Mouse (Mus musculus): ENCODE data around the gene Surf1. TPM values are rescaled to one million over a fixed set of nuclear protein-coding genes. Genes with fewer than 3 reads are reported as not detected.

The Surf1 gene
- total and polyA plus RNA-seq, 3 experiments, result 52.1 to 74.8 TPM; not detected in 1

- TF ChIP-seq MAZ (IDR thresholded peaks at IDR 0.05; ENCODE audit: low read depth, low read length) (peak; percentile 89), CTCF (IDR thresholded peaks at IDR 0.05 in 2 of 3, conservative IDR thresholded peaks at IDR 0.05 in 1 of 3; ENCODE audit: control insufficient read depth in 1 of 3, insufficient read depth in 1 of 3, low read depth in 2 of 3, low read length in 3 of 3, poor library complexity in 1 of 3, severe bottlenecking in 1 of 3) (no peak), MXI1 (IDR thresholded peaks at IDR 0.05; ENCODE audit: low read depth, low read length) (peak; percentile 78), POLR2AphosphoS5 (IDR thresholded peaks at IDR 0.05; ENCODE audit: borderline replicate concordance, low read depth, low read length) (no peak), MAX (IDR thresholded peaks at IDR 0.05; ENCODE audit: low read length) (peak; percentile 81), E2F4 (IDR thresholded peaks at IDR 0.05; ENCODE audit: borderline replicate concordance, low read depth, low read length) (no peak), USF1 (IDR thresholded peaks at IDR 0.05; ENCODE audit: low read depth, low read length) (no peak), ZC3H11A (IDR thresholded peaks at IDR 0.05; ENCODE audit: low read depth, low read length) (no peak), ELF1 (IDR thresholded peaks at IDR 0.05; ENCODE audit: low read depth, low read length) (peak; percentile 52), NELFE (IDR thresholded peaks at IDR 0.05; ENCODE audit: low read depth, low read length) (peak; percentile 91), POLR2A (IDR thresholded peaks at IDR 0.05; ENCODE audit: control insufficient read depth in 1 of 2, insufficient read depth in 1 of 2, low read depth in 1 of 2, low read length in 2 of 2, poor library complexity in 1 of 2) (peak; percentile 71 to 92), TCF12 (IDR thresholded peaks at IDR 0.05; ENCODE audit: low read depth, low read length) (peak; percentile 33; the same call in 1 of the 2 replicates), GATA1 (IDR thresholded peaks at IDR 0.05; ENCODE audit: low read depth, low read length) (no peak), USF2 (IDR thresholded peaks at IDR 0.05; ENCODE audit: borderline replicate concordance in 1 of 2, insufficient read depth in 1 of 2, low read depth in 1 of 2, low read length in 2 of 2) (no peak), UBTF (IDR thresholded peaks at IDR 0.05; ENCODE audit: borderline replicate concordance, insufficient read depth, low read depth, low read length) (peak; percentile 58; the same call in 1 of the 2 replicates), MAFK (IDR thresholded peaks at IDR 0.05; ENCODE audit: borderline replicate concordance, low read depth, low read length) (no peak), BHLHE40 (IDR thresholded peaks at IDR 0.05; ENCODE audit: borderline replicate concordance, low read depth, low read length) (no peak), TBP (IDR thresholded peaks at IDR 0.05; ENCODE audit: low read depth, low read length) (peak; percentile 83), CHD1 (IDR thresholded peaks at IDR 0.05; ENCODE audit: low read depth, low read length) (no peak), ZMIZ1 (IDR thresholded peaks at IDR 0.05; ENCODE audit: low read depth, low read length) (peak; percentile 73), JUND (IDR thresholded peaks at IDR 0.05; ENCODE audit: low read depth, low read length) (no peak), SMC3 (IDR thresholded peaks at IDR 0.05; ENCODE audit: low read depth, low read length) (no peak), CHD2 (IDR thresholded peaks at IDR 0.05; ENCODE audit: low read length) (no peak), EP300 (IDR thresholded peaks at IDR 0.05; ENCODE audit: low read depth in 1 of 2, low read length in 2 of 2) (no peak; a peak in 1 of 4 replicates)
These were observed 47.8 kb upstream of the Surf1 start, which contains the start of gene Rexo4 (continued) for GRCm38 (mm10) chr2:26963923-26964723.

All from MEL (cell line).